Mouse (Mus musculus): Measurements from ENCODE around the gene Zcchc18.
"Not testable (repeated sequence)": the region's sequence is repeated elsewhere in the genome, so short reads cannot be mapped to it uniquely, and the experiment has no call there.

The Zcchc18 gene

GRCm38 (mm10) chrX:136992978-136993547 is at the start of gene Zcchc18:
Zcchc18 (plus strand) TSS chrX:136993155.
- peak; percentile 81 for DNase-seq (ENCODE audit: low read depth, low spot score)

- peak; percentile 60 for DNase-seq (ENCODE audit: low read depth, low spot score)
Observed at GRCm38 (mm10) chrX:136957583-136958279, 35.2 kb upstream of the Zcchc18 start.

DNA sequence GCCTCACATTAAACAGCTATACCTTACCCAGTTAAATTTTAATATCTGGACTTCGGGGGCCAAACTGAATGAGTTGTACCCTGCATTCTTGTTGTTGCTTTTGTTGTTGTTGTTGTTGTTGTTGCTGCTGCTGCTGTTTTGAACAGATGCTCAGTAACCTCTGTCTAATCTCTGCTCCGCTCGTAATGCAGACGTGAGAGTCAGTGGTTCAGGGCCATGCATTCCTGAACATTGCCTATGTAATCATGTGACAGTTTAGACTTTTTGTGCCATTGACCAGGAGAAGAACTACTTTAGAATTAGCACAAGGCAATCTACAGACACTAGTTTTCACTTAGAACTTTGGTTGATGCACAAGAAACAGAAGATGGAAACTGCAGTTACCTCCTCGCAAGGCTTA is 34.7 kb upstream of the Zcchc18 start:
- not testable (repeated sequence) for DNase-seq (ENCODE audit: low read depth, low spot score)

- no peak for DNase-seq (ENCODE audit: low read depth, low spot score)
Observed at GRCm38 (mm10) chrX:136959688-136960087, 33.3 kb upstream of the Zcchc18 start.

- not testable (repeated sequence) for DNase-seq (ENCODE audit: low read depth, low spot score)
Observed at GRCm38 (mm10) chrX:136975397-136975796, 17.6 kb upstream of the Zcchc18 start, which contains the start of gene Tmsb15b2. Tmsb15b2 (minus strand) TSS chrX:136975497.

DNA sequence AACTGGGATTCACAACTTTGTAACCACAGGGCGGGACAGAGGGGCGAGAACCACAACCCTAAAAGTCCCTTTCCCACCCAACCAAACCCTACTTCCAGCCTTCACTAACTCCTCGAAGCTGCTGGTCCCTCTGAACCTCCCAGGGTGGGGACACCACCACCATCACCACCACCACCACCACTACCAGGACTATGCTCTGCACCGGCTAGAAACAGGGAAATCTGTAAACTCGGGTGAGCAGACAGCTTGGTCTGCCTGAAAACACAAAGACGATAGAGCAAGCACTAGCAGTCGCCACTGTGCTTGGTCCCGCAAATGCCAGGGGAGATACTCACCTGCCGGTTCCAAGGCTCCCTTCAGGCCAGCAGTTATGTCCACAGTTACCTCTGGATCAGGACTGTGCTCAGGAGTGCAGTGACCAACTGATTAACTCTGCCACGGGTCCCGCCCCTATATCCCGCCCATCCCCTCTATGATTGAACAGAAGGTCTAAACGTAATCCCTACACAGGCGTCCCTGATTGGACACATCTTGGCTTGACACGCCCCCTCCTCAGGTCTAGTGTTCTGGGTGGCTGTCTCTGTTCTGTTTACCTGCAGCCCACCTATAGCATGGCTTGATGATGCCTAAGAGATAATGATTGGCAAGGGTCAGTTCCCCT is 16.4 kb upstream of the Zcchc18 start, which contains the start of the genes Tmsb15l and Tmsb15b1:
TSS of gene Tmsb15l (minus strand) at position 446 of the 661 bp plus-strand sequence.
TSS of gene Tmsb15b1 (minus strand) at position 451 of the 661 bp plus-strand sequence.
- peak; percentile 77 for DNase-seq (ENCODE audit: low read depth, low spot score)

DNA sequence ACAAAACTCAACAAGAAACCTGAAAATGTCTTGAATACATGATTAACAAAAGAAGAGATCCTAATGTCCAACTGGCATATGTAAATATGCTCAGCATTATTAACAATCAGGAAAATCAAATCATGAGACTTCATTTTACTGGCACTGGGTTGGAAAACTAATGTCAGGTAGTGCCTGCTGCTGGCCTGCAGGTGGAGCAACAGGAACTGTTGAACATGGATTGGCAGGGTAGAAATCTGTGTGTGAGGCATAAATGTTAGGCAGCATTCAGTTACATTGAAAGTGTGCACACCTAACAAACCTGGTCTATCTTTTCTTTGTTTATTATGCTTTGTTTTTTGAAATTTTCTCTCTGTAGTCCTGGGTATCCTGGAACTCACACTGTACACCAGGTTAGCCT is 14.3 kb upstream of the Zcchc18 start:
- DNase-seq (ENCODE audit: low read depth, low spot score), result no peak

DNA sequence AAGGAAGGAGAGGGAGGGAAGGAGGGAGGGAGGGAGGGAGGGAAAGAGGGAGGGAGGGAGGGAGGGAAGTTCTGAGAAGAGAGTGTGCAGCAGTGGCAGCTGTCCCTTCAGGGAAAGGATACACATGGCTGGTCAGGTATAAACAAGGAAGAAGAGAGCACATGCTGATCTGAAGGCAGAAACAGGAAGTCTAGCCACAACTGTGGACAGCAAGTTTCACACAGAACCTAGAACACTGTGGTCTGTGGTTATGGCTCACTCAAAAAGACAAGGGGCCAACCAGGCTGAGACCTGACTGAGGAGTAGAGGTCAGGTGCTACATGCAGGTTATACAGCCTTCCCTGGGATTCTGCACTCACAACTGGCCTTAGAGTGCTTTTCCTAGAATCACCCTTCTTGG is 6.9 kb upstream of the Zcchc18 start:
- DNase-seq (ENCODE audit: low read depth, low spot score), result no peak

- no peak for DNase-seq (ENCODE audit: low read depth, low spot score)
Observed at GRCm38 (mm10) chrX:136991274-136991673, 1.7 kb upstream of the Zcchc18 start.

GRCm38 (mm10) chrX:136992191-136992965 is 577 bp upstream of the Zcchc18 start:
- no peak for DNase-seq (ENCODE audit: low read depth, low spot score)

DNA sequence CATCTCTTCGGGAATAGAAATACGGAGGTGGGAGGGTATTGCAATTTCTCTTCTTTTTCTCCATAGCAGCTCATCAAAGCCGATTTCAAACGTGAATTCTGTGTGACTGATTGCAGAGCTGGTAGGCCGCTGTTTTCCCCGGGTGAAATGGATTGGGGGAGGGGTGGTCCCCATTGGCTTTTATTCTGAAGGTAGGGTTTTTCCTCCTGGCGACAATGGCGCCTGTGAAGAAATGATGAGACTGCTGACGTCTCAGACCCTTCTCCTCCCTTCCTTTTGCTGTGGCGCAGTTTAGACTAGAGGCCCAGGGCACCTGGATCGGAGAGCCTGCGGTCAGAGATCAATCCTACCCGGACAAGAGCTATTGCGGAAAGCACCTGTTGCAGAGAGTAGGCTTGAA is 686 bp downstream of the Zcchc18 start:
- no peak for DNase-seq (ENCODE audit: low read depth, low spot score)

GRCm38 (mm10) chrX:136996256-136996655 is 3.3 kb downstream of the Zcchc18 start:
- DNase-seq (ENCODE audit: low read depth, low spot score), result no peak

- DNase-seq (ENCODE audit: low read depth, low spot score), result no peak
Observed at GRCm38 (mm10) chrX:137015099-137015709, 22.2 kb downstream of the Zcchc18 start.

GRCm38 (mm10) chrX:137017668-137018067 is 24.7 kb downstream of the Zcchc18 start:
- no peak for DNase-seq (ENCODE audit: low read depth, low spot score)

GRCm38 (mm10) chrX:137019310-137019709 is 26.4 kb downstream of the Zcchc18 start:
- no peak for DNase-seq (ENCODE audit: low read depth, low spot score)

- DNase-seq (ENCODE audit: low read depth, low spot score), result no peak
Observed at GRCm38 (mm10) chrX:137030916-137031315, 38.0 kb downstream of the Zcchc18 start.

GRCm38 (mm10) chrX:137031726-137032125 is 38.8 kb downstream of the Zcchc18 start:
- no peak for DNase-seq (ENCODE audit: low read depth, low spot score)

DNA sequence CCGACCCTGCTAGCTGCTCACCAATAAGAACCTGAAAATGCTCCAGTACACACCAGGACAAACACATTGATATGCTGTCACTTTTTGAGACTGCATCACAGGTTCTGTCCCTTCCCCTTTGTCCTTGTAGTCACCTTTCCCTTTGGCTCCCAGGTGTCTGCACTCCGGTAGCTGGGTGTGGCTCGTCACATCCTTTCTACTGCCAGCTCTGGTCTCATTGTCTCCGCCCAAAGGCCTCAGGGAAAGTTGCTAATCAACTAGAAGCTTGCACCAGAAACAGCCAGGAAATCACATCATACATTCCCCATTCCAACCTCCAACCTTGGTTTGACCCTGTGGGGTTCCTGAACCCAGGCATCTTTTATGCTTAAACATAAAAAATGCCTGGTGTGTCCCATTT is 41.4 kb downstream of the Zcchc18 start:
- no peak for DNase-seq (ENCODE audit: low read depth, low spot score)

- no peak for DNase-seq (ENCODE audit: low read depth, low spot score)
Observed at GRCm38 (mm10) chrX:137037470-137037999, 44.6 kb downstream of the Zcchc18 start.

DNA sequence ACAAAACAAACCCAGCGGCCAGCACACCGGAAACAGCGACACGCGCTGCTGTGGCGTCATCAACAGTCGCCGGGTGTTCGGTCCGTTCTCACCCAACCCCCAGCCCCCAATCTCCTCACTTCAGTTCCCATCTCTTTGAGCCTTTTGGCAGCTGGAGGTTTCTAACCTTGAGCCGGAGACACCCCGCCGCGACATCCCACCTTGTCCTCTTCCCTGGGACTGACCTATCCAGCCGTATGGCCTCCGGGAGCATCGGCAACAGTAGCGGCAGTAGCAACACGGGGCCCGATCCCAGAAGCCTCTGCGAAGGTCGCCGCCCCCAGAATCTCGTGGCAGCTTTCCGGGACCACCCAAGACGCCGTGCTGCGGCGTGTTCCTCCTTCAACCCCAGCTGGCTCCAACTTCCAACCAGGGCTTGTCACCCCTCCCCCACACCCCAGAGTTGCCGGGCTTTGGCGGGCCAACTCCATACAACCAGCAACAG is 45.1 kb downstream of the Zcchc18 start, which contains the start of gene Slc25a53:
TSS of gene Slc25a53 (minus strand) at position 303 of the 484 bp plus-strand sequence.
- peak; percentile 68 for DNase-seq (ENCODE audit: low read depth, low spot score)

DNA sequence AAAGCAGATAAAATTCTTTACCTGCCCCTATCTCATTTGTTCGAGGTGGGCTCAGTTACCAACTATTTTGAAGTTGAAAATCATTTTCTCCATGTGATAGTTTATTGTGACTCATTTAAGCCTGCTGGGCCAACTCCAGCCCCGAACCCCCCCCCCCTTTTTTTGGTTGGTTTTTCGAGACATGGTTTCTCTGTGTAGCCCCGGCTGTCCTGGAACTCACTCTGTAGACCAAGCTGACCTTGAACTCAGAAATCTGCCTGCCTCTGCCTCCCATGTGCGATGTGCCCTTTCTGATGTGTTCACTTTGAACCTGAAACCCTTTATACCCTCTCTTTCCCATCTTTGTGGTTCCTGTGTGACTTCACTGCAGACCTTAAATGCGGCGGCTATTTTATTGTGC is 45.5 kb downstream of the Zcchc18 start:
- DNase-seq (ENCODE audit: low read depth, low spot score), result no peak

All from brain, embryonic 18.5 days (tissue).